Mouse (Mus musculus) cerebellum, adult 8-10 months (tissue): Measurements from ENCODE around the gene Txnrd2.

Experiments
- DNase-seq: peaks from one replicate; pipeline ENCODE4 v3.0.0; 2022

The Txnrd2 gene

GRCm38 (mm10) chr16:18426215-18426791 is at the start of gene Txnrd2:
Gene Txnrd2, plus strand, starts transcription at chr16:18426384.
- peak; percentile 79 for DNase-seq

DNA sequence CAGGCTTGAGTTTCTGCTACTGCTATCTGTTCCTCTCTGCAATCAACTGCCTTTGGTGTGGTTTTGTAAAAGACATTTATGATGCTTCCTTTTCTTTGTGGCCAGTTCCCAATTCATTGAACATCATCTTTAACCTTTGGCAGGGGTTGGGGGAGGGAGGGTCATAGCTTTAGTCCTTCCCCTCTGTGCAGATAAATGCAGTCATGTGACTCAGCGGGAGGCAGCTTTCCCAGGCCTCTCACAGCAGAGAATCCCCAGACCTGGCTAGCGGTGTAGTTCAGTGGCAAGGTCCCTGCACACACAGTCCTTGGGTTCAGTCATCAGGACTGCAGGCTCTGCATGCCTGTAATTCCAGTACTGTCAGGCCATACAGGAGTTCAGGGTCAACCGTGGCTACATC is 49.0 kb upstream of the Txnrd2 start:
- DNase-seq = no peak

DNA sequence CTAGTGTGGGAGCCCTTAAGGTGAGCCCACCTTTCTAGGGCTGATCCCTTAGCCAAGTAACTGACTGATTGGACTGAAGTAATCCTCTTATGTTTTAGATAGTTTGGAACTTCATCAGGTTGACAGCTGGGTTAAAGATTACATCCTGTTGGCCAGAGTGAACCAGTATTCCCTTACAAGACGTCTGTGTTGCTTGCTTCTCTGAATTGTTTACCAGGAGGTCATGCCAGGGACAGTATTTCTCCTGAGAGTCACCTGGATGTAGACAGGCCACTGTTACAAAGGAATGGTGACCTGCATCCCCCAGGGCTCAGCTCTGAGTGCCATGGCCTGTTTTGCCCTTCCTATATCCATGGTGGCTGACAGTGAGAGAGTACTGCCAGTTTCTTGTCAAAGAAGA is 47.7 kb upstream of the Txnrd2 start:
- no peak for DNase-seq

GRCm38 (mm10) chr16:18379338-18380001 is 46.7 kb upstream of the Txnrd2 start:
- DNase-seq = peak; percentile 13

DNA sequence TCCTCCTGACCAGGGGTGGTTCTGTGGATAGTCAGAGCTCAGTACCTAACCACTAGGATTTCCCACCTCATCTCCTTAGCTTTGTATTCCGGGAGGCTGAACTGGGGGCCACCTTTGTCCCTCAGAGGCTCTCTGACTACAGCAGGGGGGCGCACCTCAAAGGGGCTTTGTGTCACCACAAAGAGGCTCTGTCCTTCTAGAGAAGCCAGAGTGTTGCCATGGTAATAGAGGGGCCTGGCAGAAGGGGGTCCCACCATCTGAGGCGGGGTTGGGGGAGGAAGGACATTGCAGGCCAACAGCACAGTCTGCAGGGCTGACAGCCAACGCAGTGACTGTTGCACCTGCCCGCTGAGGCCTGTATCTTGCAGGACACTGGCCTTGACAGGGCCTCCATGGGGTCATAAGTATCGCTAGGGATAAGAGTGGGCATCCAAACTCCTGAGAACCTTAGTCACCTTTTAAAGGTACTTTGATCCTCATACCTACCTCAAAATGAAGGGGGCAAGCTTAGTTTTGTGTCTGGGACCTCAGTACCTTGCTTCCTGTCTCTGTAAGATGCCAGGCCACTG is 45.6 kb upstream of the Txnrd2 start:
- DNase-seq = no peak

GRCm38 (mm10) chr16:18381621-18382258 is 44.4 kb upstream of the Txnrd2 start:
- DNase-seq = peak; percentile 10

- peak; percentile 56 for DNase-seq
Measured at GRCm38 (mm10) chr16:18383045-18383726, 43.0 kb upstream of the Txnrd2 start.

DNA sequence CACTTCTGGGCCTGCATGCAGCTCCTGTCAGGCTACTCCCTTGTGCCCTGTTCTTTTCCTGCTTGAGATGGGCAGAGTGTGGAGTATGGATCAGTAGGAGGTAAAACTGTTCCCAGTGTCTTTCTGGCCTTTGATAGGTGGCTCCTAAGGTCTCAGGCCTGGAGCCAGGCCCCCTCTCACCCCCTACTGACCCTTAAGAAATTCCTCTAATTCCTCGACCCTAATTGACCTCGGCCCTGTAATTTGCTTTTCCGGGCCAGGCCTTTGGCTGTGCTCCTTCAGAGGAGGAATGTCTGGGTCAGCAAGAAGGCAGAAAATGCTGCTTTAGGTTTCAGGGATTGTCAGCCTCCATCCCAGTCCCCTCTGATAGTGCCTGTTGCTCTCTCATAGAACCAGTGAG is 42.4 kb upstream of the Txnrd2 start:
- DNase-seq = no peak

- peak; percentile 29 for DNase-seq
Measured at GRCm38 (mm10) chr16:18384211-18384610, 42.0 kb upstream of the Txnrd2 start.

- DNase-seq = no peak
Measured at GRCm38 (mm10) chr16:18384659-18385058, 41.5 kb upstream of the Txnrd2 start.

DNA sequence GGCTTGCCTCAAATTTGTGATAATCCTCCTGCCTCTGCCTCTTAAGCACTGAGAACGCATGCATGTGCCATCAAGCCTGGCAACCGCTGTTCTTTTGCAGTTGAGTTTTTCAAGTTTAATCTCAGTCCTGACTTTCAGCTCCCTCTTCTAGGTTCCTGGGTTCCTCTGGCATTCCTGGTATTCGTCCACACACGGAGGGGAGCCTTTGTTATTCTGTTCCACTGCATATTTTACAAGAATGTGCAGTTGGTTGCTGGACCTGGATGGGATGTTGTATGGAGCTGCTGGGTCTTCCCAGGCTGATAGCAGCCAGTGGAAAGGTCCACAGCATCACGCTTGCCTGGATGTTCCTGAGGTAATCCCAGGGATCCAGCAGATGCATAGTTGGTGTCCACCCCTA is 40.8 kb upstream of the Txnrd2 start:
- no peak for DNase-seq

GRCm38 (mm10) chr16:18386451-18386850 is 39.7 kb upstream of the Txnrd2 start:
- DNase-seq = peak; percentile 28

DNA sequence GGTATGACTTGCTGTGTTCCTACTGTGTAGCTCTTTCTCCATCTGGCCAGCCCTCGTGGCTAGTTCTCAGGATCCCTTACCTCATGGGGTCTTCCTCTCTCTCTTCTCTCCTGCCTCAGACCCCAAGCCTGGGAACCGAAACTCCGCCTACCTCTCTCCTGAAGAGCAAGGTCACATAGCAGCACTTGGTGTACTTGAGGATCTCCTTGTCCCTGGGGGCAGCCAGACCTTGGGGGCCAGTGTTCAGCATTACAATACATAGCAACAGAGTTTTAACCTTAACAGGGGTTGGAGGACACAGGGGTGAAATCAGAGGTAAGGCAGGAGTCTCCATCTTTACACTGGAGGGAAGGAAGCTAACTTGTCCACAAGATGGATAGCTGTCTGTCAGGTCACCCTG is 39.2 kb upstream of the Txnrd2 start:
- DNase-seq = peak; percentile 11

DNA sequence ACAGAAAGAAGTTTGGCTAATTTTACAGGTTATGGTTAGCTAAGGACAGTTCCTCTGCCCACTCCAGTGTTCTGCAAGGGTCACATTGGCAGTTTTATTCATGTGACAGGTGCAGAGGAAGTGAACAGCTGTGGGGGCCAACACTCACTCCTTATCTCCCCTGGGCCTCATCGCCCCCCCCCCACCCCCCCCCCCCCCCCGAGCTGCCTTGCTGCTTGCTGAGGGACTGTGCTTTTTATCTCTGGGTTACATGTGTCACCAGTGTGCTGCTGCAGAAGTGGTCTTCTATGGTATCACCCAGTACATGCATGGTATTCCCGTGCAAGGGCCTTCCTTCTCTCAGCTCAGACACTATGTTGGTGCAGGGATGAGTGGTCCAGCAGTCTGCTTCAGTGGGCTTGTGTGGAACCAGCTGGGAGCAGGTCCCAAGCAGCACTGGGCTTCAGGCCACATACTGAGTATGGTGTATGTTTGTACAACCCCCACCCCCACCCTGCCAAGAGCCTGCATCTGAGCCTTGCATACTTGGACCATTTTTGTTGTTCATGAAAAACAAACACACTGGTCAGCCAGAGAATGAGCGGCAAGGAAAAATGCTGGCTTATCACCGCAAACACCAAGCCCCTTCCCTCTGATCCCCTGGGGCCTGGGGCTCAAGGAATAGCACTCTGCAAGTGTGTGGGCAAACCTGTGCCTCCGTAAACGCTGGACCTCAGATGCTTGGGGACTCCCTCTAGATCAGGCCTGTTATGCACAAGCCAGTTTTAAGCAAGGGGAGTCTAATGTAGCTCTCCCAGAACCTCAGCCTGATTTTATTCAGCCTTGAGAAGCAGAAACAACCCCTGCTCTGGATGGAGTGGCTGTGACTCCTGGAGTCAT is 38.2 kb upstream of the Txnrd2 start:
- no peak for DNase-seq

DNA sequence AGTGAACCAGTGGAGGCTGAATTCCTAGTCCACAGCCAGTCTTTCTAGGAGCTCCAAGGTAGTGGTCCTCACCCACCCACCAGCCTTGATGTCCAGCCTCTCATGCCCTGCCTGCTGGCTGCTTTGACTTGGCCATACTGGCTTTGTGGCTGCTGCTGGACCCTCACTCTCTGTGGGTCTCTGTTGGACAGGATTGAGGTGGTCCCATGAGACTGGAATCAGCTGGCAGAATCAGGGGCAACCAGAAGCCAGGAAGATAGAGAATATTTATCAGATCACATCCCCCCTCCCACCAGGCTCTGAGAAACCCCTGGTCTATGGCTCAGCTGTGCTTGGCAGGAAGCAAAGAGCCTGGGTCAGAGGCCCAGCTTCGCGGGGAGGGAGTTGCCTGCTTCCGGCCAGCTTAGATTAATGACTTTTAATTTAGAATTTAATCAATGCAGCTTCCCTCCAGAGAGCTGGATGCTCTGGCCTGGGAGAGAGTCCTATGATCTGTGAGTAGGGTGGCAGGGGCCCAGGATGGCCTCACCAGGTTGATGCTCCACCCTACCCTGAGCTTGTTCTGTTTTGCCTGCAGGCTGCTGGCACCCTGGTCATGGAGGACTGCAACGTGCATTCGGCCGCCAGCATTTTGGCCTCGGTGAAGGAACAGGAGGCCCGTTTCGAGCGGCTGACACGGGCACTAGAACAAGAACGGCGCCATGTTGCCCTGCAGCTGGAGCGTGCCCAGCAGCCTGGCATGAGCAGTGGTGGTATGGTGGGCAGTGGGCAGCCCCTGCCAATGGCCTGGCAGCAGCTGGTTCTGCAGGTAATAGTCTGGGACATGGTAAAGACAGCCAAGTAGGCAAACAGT is 37.4 kb upstream of the Txnrd2 start:
- peak; percentile 14 for DNase-seq

DNA sequence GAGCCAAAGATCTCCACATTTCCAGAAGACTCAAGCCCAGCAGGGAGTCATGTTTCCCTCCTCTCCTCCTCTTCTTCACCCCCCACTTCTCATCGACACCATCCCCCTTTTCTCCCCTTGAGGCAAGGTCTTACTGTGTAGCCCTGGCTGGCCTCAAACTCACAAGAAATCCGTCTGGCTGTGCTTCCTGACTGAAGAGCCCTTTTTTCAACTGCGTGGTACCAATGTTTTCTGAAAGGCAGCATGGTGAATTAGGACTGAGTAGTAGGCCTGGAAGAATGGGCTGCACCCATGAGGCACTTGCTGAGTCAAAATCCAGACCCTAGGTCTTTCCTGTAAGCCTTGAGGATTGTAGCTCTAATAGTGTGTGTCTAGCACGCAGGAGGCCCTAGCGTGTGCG is 35.8 kb upstream of the Txnrd2 start:
- no peak for DNase-seq

GRCm38 (mm10) chr16:18391127-18391526 is 35.1 kb upstream of the Txnrd2 start:
- DNase-seq = no peak

GRCm38 (mm10) chr16:18391728-18392127 is 34.5 kb upstream of the Txnrd2 start:
- peak; percentile 19 for DNase-seq

- peak; percentile 71 for DNase-seq
Measured at GRCm38 (mm10) chr16:18392469-18393426, 33.4 kb upstream of the Txnrd2 start.

DNA sequence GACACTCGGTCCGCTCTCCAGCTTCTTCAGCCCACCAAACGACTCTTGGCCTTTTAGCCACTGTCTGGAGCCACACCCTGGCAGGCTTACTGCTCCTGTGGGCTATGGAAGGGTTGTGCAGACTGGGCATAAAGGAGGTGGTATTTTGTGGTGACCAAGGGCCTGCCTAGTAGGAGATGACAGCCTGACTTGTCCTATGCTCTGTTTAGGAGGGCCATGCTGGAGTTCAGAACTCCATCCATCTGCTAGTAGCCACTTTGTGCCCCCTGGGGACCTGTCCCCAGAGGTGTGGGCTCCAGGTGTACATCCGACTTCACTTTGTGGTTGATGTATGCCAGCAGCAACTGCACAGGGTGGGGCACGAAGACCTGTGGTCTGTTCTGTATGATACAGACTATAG is 32.6 kb upstream of the Txnrd2 start:
- DNase-seq = peak; percentile 23
